Mouse (Mus musculus) layer of hippocampus, adult 9-11 months (tissue): ENCODE results near the gene Kcna3.

Experiments used
- DNase-seq: peaks from one replicate; pipeline ENCODE4 v3.0.0; 2022

Gene Kcna3

GRCm38 (mm10) chr3:107065510-107066095 lies 29.6 kb downstream of the Kcna3 start:
- no peak for DNase-seq

- no peak for DNase-seq
Observed at GRCm38 (mm10) chr3:107066165-107066850, 30.3 kb downstream of the Kcna3 start.

- no peak for DNase-seq
Observed at GRCm38 (mm10) chr3:107067245-107067644, 31.3 kb downstream of the Kcna3 start.

- DNase-seq, result no peak
Observed at GRCm38 (mm10) chr3:107073863-107074262, 37.9 kb downstream of the Kcna3 start.

- DNase-seq, result no peak
Observed at GRCm38 (mm10) chr3:107075705-107076104, 39.7 kb downstream of the Kcna3 start.

- no peak for DNase-seq
Observed at GRCm38 (mm10) chr3:107076658-107077057, 40.7 kb downstream of the Kcna3 start.

- no peak for DNase-seq
Observed at GRCm38 (mm10) chr3:107077101-107077500, 41.1 kb downstream of the Kcna3 start.

- DNase-seq, result no peak
Observed at GRCm38 (mm10) chr3:107080803-107081202, 44.8 kb downstream of the Kcna3 start.

- DNase-seq, result no peak
Observed at GRCm38 (mm10) chr3:107081227-107081626, 45.3 kb downstream of the Kcna3 start.

- DNase-seq, result no peak
Observed at GRCm38 (mm10) chr3:107084586-107084985, 48.6 kb downstream of the Kcna3 start.

GRCm38 (mm10) chr3:107087410-107087809 lies 51.4 kb downstream of the Kcna3 start:
- no peak for DNase-seq
